Comparison of ENCODE assay signal across 12 mouse cellular contexts in the genomic region with DNA sequence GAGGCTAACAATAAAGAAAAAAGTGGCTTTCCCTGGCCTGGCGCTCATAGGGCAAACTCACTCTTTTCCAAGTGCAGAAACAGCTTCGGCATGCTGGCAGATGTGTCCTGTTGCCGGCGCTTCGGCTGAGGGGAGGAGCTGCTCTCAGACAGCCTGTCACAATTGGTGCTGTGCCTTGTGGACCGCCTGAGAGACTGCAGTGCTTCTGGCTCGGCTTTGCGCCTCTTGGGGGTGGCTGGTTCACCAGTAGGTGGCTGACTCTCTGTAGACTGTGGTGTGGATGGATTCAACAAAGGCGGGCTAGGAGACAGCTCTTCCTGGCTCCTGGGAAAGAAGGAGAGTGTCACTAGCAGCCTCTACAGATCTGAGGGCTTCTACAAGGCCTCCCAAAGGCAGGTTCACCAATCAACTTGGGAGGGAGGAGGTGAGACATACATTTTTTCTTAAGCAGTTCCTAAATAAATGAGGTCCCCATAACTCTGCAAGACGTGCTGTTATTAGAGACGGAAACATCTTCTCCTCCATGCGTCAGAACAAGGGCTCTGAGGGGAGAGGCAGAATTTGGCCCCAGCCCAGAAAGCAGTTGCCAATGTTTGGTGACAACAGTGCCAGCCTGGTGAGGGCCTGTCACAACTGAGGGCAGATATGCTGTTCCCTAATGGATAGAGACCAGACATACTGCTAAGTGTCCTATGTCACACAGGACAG. TPM values are rescaled to one million over a fixed set of nuclear protein-coding genes. Genes with fewer than 3 reads are reported as not detected.
A peak's percentile ranks its signal among the peaks of the same experiment; 100 is the strongest.
DNase-seq lines count a peak whose midpoint lies in the region; ATAC-seq lines count a peak whose summit lies in the region.
"Had no signal": no experiment of that assay in that cellular context is flagged by ENCODE, and none has a peak within 500 bp of the region (broad histone marks: within the 10 kb centered on the region; RNA-seq: fewer than 3 reads in every experiment).

No protein-coding gene starts in this region.

- peak; percentile 12 for DNase-seq in cerebellum, adult 9-11 months
- DNase-seq in cerebellum, adult 11 months = no peak
- DNase-seq in right cerebral cortex, adult 18-20 months = peak; percentile 27
- no peak for DNase-seq in right cerebral cortex, postnatal 4 days
- DNase-seq in lung, adult 18-20 months = peak; percentile 15 to 31
- no peak for DNase-seq in Muller cell, postnatal 12 days (ENCODE audit: inconsistent ontology term)
- no peak for DNase-seq in T-cell, adult 2 months (ENCODE audit: low spot score)
- DNase-seq: adrenal gland, postnatal 14 days; cerebellum, adult 2 months; kidney, postnatal 4 days had no signal

- ATAC-seq in CD4-positive, CD25-positive, alpha-beta regulatory T cell, adult 4 months = no peak
- ATAC-seq: hindbrain, postnatal 0 days had no signal

RNA-seq across cellular contexts. Expression of a gene that starts 9.6 kb away (rescaled TPM):
- 10 to 100 TPM; 39.3 to 40.3 TPM for polyA plus RNA-seq in CD4-positive, CD25-positive, alpha-beta regulatory T cell, adult 4 months (2017; shearing (Covaris generic))

Comparison
In these comparisons a context has a peak if more than half of its experiments do, and no peak if none do; other contexts are left out.
1. DNase-seq: peak in cerebellum, adult 9-11 months (single experiment), right cerebral cortex, adult 18-20 months (single experiment) and lung, adult 18-20 months (2 of 2); none in cerebellum, adult 11 months (single experiment), right cerebral cortex, postnatal 4 days (single experiment), Muller cell, postnatal 12 days (single experiment) and T-cell, adult 2 months (single experiment).